Mouse (Mus musculus): ENCODE measurements around the gene Coq9. TPM values are rescaled to one million over a fixed set of nuclear protein-coding genes. Genes with fewer than 3 reads are reported as not detected.

Gene Coq9
- polyA plus RNA-seq, 1 experiment from 2014 or later, result 61.8 TPM

- Histone ChIP-seq H3K27me3 (ENCODE audit: control insufficient read depth, insufficient read depth, low read depth, low read length) (no peaks in the 10 kb centered on the region; the same call in none of the 2 replicates), H3K36me3 (ENCODE audit: control insufficient read depth, insufficient read depth) (no peaks in the 10 kb centered on the region), H3K9me3 (replicated peaks; ENCODE audit: control insufficient read depth, low read length) (no peaks in the 10 kb centered on the region), H3K9ac (ENCODE audit: low read depth, low read length) (peak overlapping the region; percentile 47; the same call in 1 of the 2 replicates), H3K4me3 (ENCODE audit: low read depth, low read length) (peak overlapping the region; percentile 27), H3K4me2 (ENCODE audit: low read depth, low read length) (peak overlapping the region; percentile 52), H3K27ac (ENCODE audit: low read length) (no peak overlapping the region), H3K4me1 (ENCODE audit: control insufficient read depth, low read depth, low read length) (peaks cover 8% of the 10 kb centered on the region)
- ATAC-seq (ENCODE audit: low read depth), result peak; percentile 73
- 26% methylated on average over 14 of the region's 14 CpGs for WGBS (ENCODE audit: insufficient replicate concordance)
Observed at GRCm38 (mm10) chr8:94888383-94889036, 50.4 kb downstream of the Coq9 start.

GRCm38 (mm10) chr8:94892917-94893316 is 54.8 kb downstream of the Coq9 start:
- no peak overlapping the region for H3K4me2 ChIP-seq (ENCODE audit: low read depth, low read length)
- peaks cover 25% of the 10 kb centered on the region for H3K4me1 ChIP-seq (ENCODE audit: control insufficient read depth, low read depth, low read length)
- H3K4me3 ChIP-seq (ENCODE audit: low read depth, low read length), result no peak overlapping the region
- H3K36me3 ChIP-seq (ENCODE audit: control insufficient read depth, insufficient read depth), result no peaks in the 10 kb centered on the region
- H3K27ac ChIP-seq (ENCODE audit: low read length), result no peak overlapping the region
- no peak for ATAC-seq (ENCODE audit: low read depth)
- no peak overlapping the region for H3K9ac ChIP-seq (ENCODE audit: low read depth, low read length)
- no peaks in the 10 kb centered on the region; the same call in none of the 2 replicates for H3K27me3 ChIP-seq (ENCODE audit: control insufficient read depth, insufficient read depth, low read depth, low read length)
- 39% methylated on average over 2 of the region's 2 CpGs for WGBS (ENCODE audit: insufficient replicate concordance)
- H3K9me3 ChIP-seq (replicated peaks; ENCODE audit: control insufficient read depth, low read length), result no peaks in the 10 kb centered on the region

DNA sequence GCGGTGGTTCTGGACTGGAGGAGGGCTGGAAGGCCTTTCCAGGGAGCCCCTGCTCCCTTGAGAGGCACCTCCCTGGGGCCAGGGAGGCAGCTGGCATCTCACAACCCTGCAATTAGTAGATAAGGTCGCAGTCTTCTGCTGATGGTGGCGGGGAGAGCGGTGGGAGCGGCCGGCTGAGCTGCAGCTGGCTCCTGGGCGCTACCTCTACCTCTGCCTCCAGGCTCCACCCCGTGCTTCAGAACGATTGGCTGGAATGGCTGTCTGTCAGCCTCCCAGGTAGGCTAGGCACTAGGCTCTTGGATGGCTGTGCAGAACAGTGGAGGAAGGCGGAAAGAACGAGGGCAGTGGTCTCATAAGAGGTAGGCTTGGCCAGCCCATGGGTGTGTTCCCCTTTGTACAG is 61.1 kb downstream of the Coq9 start:
- peaks cover 58% of the 10 kb centered on the region for H3K4me1 ChIP-seq (ENCODE audit: control insufficient read depth, low read depth, low read length)
- 11% methylated on average over 11 of the region's 11 CpGs for WGBS (ENCODE audit: insufficient replicate concordance)
- ATAC-seq (ENCODE audit: low read depth), result peak; percentile 99
- H3K27ac ChIP-seq (ENCODE audit: low read length), result peak overlapping the region; percentile 96
- H3K36me3 ChIP-seq (ENCODE audit: control insufficient read depth, insufficient read depth), result no peaks in the 10 kb centered on the region
- peak overlapping the region; percentile 63 for H3K9ac ChIP-seq (ENCODE audit: low read depth, low read length)
- peak overlapping the region; percentile 38 for H3K4me3 ChIP-seq (ENCODE audit: low read depth, low read length)
- peak overlapping the region; percentile 67 for H3K4me2 ChIP-seq (ENCODE audit: low read depth, low read length)
- no peaks in the 10 kb centered on the region for H3K27me3 ChIP-seq (ENCODE audit: control insufficient read depth, insufficient read depth, low read depth, low read length)
- no peaks in the 10 kb centered on the region for H3K9me3 ChIP-seq (replicated peaks; ENCODE audit: control insufficient read depth, low read length)

GRCm38 (mm10) chr8:94900617-94901016 is 62.5 kb downstream of the Coq9 start:
- Histone ChIP-seq H3K4me2 (ENCODE audit: low read depth, low read length) (peak overlapping the region; percentile 46), H3K9ac (ENCODE audit: low read depth, low read length) (peak overlapping the region; percentile 52), H3K36me3 (ENCODE audit: control insufficient read depth, insufficient read depth) (no peaks in the 10 kb centered on the region), H3K9me3 (replicated peaks; ENCODE audit: control insufficient read depth, low read length) (no peaks in the 10 kb centered on the region), H3K27ac (ENCODE audit: low read length) (peak overlapping the region; percentile 96), H3K4me1 (ENCODE audit: control insufficient read depth, low read depth, low read length) (peaks cover 58% of the 10 kb centered on the region), H3K27me3 (ENCODE audit: control insufficient read depth, insufficient read depth, low read depth, low read length) (no peaks in the 10 kb centered on the region), H3K4me3 (ENCODE audit: low read depth, low read length) (no peak overlapping the region)
- ATAC-seq (ENCODE audit: low read depth), result no peak
- WGBS (ENCODE audit: insufficient replicate concordance), result 34% methylated on average over 6 of the region's 6 CpGs

- Histone ChIP-seq H3K27me3 (ENCODE audit: control insufficient read depth, insufficient read depth, low read depth, low read length) (no peaks in the 10 kb centered on the region), H3K4me1 (ENCODE audit: control insufficient read depth, low read depth, low read length) (peaks cover 58% of the 10 kb centered on the region), H3K27ac (ENCODE audit: low read length) (peak overlapping the region; percentile 96), H3K9ac (ENCODE audit: low read depth, low read length) (peak overlapping the region; percentile 52), H3K9me3 (replicated peaks; ENCODE audit: control insufficient read depth, low read length) (no peaks in the 10 kb centered on the region), H3K36me3 (ENCODE audit: control insufficient read depth, insufficient read depth) (no peaks in the 10 kb centered on the region), H3K4me2 (ENCODE audit: low read depth, low read length) (peak overlapping the region; percentile 46), H3K4me3 (ENCODE audit: low read depth, low read length) (no peak overlapping the region)
- ATAC-seq (ENCODE audit: low read depth), result no peak
- 20% methylated on average over 5 of the region's 5 CpGs for WGBS (ENCODE audit: insufficient replicate concordance)
Observed at GRCm38 (mm10) chr8:94901031-94901430, 62.9 kb downstream of the Coq9 start.

DNA sequence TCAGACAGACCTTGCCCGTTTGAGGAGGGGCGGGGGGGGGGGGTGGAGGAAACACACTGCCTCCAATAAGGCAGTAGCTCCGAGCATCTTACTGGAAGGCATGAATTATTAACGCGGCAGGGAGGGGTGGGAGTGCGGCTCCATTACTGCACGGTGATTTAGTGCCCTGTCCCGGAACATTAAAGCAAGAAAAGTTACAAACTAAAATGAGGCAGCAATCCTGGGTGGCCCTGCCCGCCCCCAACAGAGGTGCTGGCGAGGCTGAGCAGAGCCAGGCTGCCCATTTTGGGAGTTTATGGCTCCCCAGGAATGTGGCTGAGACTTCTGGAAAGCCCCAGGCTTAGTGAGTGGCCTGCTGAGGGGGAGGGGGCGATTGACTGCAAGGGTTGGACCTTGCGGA is 65.6 kb downstream of the Coq9 start:
- no peak for ATAC-seq (ENCODE audit: low read depth)
- Histone ChIP-seq H3K9ac (ENCODE audit: low read depth, low read length) (no peak overlapping the region), H3K4me1 (ENCODE audit: control insufficient read depth, low read depth, low read length) (peaks cover 36% of the 10 kb centered on the region), H3K4me2 (ENCODE audit: low read depth, low read length) (no peak overlapping the region), H3K27me3 (ENCODE audit: control insufficient read depth, insufficient read depth, low read depth, low read length) (no peaks in the 10 kb centered on the region), H3K36me3 (ENCODE audit: control insufficient read depth, insufficient read depth) (no peaks in the 10 kb centered on the region), H3K4me3 (ENCODE audit: low read depth, low read length) (no peak overlapping the region), H3K9me3 (replicated peaks; ENCODE audit: control insufficient read depth, low read length) (no peaks in the 10 kb centered on the region), H3K27ac (ENCODE audit: low read length) (no peak overlapping the region)
- WGBS (ENCODE audit: insufficient replicate concordance), result 70% methylated on average over 12 of the region's 12 CpGs

Other genes starting within 250 kb of the Coq9 start
- gene Rspry1, start 236.4 kb upstream of the Coq9 start, polyA plus RNA-seq (2015; fragmentation: Nextera tagmentation; extraction: Ambion mirVana), result 14.4 TPM in 2 replicates
- 24.6 and 26.2 TPM in 2 replicates for gene Fam192a, start 236.3 kb upstream of the Coq9 start, polyA plus RNA-seq (2015; fragmentation: Nextera tagmentation; extraction: Ambion mirVana)
- gene Arl2bp, start 171.7 kb upstream of the Coq9 start, polyA plus RNA-seq (2015; fragmentation: Nextera tagmentation; extraction: Ambion mirVana), result 19.0 and 19.5 TPM in 2 replicates
- 0.42 and 0.96 TPM in 2 replicates for gene Pllp, start 142.0 kb upstream of the Coq9 start, polyA plus RNA-seq (2015; fragmentation: Nextera tagmentation; extraction: Ambion mirVana)
- gene Ccl22, start 92.7 kb upstream of the Coq9 start, polyA plus RNA-seq (2015; fragmentation: Nextera tagmentation; extraction: Ambion mirVana), result 0.27 and 0.37 TPM in 2 replicates
- gene Cx3cl1, start 66.3 kb upstream of the Coq9 start, polyA plus RNA-seq (2015; fragmentation: Nextera tagmentation; extraction: Ambion mirVana), result 0.47 and 0.71 TPM in 2 replicates
- gene Ccl17, start 27.9 kb upstream of the Coq9 start, polyA plus RNA-seq (2015; fragmentation: Nextera tagmentation; extraction: Ambion mirVana), result not detected in 2 replicates
- 37.5 TPM in 2 replicates for gene Ciapin1, start within 50 bp of the Coq9 start, polyA plus RNA-seq (2015; fragmentation: Nextera tagmentation; extraction: Ambion mirVana)
- 65.7 and 67.0 TPM in 2 replicates for gene Polr2c, start 19.1 kb downstream of the Coq9 start, polyA plus RNA-seq (2015; fragmentation: Nextera tagmentation; extraction: Ambion mirVana)
- 7.8 and 9.4 TPM in 2 replicates for gene Dok4, start 38.0 kb downstream of the Coq9 start, polyA plus RNA-seq (2015; fragmentation: Nextera tagmentation; extraction: Ambion mirVana)
- 1.4 and 1.6 TPM in 2 replicates for gene Ccdc102a, start 79.8 kb downstream of the Coq9 start, polyA plus RNA-seq (2015; fragmentation: Nextera tagmentation; extraction: Ambion mirVana)
- 0.37 and 0.39 TPM in 2 replicates for gene Adgrg5, start 85.4 kb downstream of the Coq9 start, polyA plus RNA-seq (2015; fragmentation: Nextera tagmentation; extraction: Ambion mirVana)
- gene Adgrg1, start 136.4 kb downstream of the Coq9 start, polyA plus RNA-seq (2015; fragmentation: Nextera tagmentation; extraction: Ambion mirVana), result 45.0 and 50.6 TPM in 2 replicates
- gene Adgrg3, start 179.4 kb downstream of the Coq9 start, polyA plus RNA-seq (2015; fragmentation: Nextera tagmentation; extraction: Ambion mirVana), result 8.3 and 9.1 TPM in 2 replicates
- gene Drc7, start 216.8 kb downstream of the Coq9 start, polyA plus RNA-seq (2015; fragmentation: Nextera tagmentation; extraction: Ambion mirVana), result 0.44 and 0.50 TPM in 2 replicates
- 8.2 and 9.6 TPM in 2 replicates for gene Katnb1, start 242.9 kb downstream of the Coq9 start, polyA plus RNA-seq (2015; fragmentation: Nextera tagmentation; extraction: Ambion mirVana)